Mouse (Mus musculus) cerebellum, adult 9-10 months (tissue): ENCODE results near the gene Prkcb.
A peak's percentile ranks its signal among the peaks of the same experiment; 100 is the strongest.

ENCODE experiments used
- DNase-seq: peaks from one replicate; pipeline ENCODE4 v3.0.0; 2022

Prkcb gene

GRCm38 (mm10) chr7:122622125-122622774 is 333.7 kb downstream of the Prkcb start:
- DNase-seq, result peak; percentile 65

- DNase-seq, result no peak
Measured at GRCm38 (mm10) chr7:122623753-122624152, 335.2 kb downstream of the Prkcb start.

GRCm38 (mm10) chr7:122628050-122628449 is 339.5 kb downstream of the Prkcb start:
- DNase-seq, result no peak

DNA sequence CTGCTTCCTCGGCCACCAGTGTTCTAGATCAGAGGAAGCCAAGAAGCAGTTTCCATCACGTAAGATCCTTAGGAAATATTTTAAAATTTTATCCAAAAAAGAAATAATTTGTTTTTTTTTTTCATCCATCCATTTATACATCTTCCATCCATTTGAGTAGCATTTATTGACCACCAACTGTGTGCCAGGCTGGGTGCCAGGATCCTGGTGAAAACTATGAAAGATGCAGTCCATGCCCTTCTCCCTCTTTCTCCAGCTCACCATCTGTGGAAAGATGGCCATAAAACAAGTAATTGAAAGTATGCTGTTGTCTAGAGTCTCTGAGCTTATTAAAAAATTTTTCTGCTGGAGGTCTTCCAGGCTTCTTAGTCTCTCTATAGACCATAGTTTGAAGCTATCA is 341.8 kb downstream of the Prkcb start:
- DNase-seq, result peak; percentile 72

DNA sequence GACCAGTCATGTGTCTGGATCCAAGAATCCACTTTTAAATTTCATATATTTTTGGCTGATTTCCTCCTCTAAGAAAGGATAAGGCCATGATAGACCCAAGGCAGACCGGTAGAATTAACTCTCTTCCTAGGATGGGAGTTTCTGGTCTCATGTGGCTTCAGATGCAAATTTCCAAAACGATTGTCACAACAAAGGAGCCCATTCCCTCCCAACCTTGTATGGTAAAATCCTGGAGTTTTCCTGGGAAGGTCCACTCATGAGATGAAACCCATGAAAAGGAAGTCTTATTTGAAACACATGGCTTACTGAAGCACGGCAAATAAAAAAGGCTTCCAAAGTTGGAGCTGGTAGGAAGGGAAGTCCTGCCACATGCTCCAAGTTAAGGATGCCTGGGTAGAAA is 342.6 kb downstream of the Prkcb start:
- DNase-seq, result no peak

DNA sequence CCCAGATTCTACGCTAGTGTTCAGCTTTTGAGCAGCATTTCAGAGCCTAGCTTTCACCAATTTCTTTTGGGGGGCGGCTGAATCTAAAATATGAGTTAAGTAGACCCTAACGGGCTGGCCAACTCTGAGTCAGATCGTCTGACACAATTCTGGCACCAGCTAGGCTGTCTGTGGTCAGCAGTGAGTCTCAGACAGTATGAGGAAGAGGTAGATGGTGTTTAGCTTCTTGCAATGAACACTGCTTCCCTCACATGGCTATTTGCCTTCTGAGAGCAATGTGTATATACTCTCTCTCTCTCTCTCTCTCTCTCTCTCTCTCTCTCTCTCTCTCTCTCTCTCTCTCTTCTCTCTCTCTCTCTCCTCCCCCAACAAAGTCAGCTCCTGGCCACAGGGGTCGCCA is 344.4 kb downstream of the Prkcb start:
- no peak for DNase-seq

DNA sequence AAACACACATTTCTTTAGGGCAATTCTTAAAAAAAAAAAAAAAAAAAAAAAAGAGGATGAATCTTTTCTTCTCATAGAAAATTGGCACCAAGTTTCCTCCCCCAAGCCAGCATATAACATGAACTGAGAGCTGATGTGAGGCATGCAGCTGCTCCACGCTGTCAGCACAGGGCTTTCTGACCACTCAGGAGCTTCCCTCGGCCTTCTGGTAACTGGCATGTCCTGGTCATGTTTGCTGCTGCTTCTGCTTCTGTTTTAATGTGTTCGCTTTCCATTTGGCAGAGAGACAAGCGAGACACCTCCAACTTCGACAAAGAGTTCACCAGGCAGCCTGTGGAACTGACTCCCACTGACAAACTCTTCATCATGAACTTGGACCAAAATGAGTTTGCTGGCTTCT is 344.9 kb downstream of the Prkcb start:
- DNase-seq, result no peak

- DNase-seq, result no peak
Measured at GRCm38 (mm10) chr7:122643676-122644075, 355.1 kb downstream of the Prkcb start.

- no peak for DNase-seq
Measured at GRCm38 (mm10) chr7:122649306-122649705, 360.8 kb downstream of the Prkcb start.

DNA sequence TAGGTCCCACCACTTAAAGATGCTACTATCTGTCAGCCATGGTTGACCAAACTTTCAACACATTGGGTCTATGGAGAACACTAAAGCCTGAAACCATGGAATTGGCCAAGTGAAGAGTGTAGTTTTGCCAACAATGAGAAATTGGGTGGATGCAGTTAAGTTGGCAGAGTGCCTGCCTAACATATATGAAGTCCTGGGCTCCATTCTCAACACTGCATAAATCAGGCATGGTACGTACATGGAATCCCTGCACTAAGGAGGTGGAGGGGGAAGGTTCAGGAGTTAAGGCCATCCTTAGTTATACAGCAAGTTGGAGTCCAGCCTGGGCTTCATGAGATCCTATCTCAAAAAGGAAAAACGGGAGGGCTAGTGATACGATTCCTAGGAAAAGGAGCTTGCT is 364.0 kb downstream of the Prkcb start:
- no peak for DNase-seq

GRCm38 (mm10) chr7:122656671-122657070 is 368.1 kb downstream of the Prkcb start:
- no peak for DNase-seq

DNA sequence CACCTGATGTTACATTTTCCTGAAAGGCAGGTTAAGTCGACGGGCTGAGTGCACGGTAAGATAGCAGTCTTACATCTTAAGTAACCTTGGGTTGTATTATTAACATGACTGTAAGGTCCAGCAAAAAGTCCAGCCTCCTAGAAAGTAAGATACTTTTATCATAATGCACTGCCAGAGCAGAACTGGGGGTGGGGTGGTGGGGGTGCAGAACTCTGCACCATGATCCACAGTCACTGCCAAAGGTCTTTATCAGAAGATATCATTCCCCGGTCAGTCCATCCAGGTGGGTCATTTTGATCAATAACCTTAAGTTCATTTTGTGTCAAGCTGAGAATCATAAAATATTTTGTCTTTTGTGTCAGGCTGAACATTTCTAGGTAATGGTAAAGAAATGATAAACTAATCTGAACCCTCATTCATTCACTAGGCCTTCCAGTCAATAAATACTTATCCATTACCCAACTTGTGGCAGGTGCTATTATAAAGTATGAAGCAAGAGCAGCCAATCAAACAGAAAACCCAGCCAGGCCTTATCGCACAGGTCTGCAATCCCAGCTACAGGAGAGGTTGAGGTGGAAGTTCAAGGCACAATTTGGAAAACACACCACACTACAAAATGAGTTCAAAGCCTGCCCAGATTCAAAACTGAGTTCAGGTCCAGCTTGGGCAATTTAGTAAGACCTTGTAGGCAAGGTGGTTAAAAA is 369.0 kb downstream of the Prkcb start:
- DNase-seq, result no peak

DNA sequence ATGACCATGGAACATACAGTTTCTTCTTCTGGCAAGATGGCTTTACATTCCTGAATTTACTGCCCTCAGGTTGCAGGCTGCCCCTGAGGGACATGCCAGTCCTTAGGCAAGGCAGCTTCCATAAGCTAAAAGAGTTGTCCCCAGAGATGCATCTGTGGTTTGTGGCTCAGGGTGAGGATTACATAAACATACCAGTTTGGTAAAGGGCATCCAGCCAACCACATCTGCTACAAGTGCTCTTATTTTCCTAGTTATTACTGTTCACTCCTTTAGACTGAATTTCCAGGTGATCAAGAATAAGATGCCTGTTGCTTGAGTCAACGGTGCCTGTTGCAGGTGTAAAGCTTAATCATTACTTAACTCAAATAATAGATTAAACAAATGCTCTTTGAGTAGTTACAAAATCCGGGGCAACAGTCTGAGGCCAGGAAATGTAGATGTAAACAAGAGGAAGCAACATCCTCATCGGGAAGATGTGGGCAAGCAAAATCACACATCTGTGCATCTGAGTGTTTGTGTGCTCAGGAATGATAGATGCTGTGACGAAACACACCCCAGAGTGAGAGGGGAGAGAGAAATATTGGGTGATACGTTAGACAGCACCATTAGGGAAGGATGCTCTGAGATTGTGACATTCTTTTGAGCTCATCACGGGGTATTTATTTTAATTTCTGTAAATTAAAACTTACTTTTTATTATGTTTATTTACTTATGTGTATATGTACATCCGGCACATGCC is 376.9 kb downstream of the Prkcb start:
- DNase-seq, result no peak

GRCm38 (mm10) chr7:122667903-122668302 is 379.4 kb downstream of the Prkcb start:
- DNase-seq, result peak; percentile 48

DNA sequence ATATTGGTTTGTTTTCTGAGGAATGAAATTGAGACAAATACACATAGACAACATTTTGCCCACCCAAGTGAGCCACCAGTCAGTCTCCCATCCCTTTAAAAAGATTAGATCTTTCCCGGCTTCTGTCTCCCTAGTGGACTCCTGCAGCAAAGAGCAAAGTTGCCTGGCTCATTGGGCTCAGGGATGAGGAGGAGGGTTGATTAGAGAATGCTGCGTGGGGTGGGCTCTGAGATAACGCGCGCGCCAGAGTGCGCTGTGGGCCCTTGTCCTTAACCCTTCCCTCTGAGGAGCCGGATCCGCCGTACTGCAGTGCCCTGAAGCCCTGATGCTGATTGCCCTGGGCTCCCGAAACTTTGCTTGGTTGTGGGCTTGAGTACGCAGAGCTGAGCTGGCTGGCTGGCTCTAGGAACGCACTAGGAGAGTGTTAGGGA is 381.9 kb downstream of the Prkcb start, which contains the start of gene Cacng3:
Gene Cacng3, plus strand, starts transcription at position 51 of the 431 bp plus-strand sequence.
- no peak for DNase-seq

DNA sequence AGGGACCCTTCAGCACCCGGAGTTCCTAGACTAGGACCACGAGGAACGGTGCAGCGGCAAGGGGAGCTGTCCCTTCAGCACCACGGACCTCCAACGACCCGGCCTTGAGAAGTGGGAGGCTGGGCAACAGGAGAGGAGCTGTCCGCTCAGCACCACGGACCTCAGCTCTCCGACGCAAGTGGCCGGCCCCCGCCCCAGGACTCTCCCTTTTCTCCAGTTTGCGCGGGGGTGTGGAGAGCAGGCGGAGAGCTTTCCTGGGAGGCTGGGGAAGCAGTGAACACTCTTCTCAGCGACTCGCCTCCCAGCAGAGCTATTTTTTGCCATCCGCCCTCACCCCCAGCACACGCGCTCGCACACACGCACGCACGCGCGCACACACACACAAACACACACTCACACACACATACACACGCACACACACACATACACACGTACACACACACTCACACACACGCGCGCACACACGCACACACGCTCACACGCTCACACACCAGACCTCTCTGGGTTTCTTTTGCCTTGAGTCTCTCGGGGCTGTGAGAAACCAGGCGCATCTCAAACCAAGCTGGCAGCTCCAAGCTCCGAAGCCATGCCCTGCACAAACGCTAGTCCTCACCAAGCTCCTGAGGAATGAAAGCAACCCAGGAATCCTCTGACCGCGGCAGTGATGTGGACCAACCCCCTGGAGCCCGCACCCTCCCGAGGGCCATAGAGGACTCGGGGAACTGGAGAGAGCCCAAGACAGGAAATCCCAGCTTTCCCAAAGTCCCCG is 382.5 kb downstream of the Prkcb start:
- DNase-seq, result peak; percentile 13

DNA sequence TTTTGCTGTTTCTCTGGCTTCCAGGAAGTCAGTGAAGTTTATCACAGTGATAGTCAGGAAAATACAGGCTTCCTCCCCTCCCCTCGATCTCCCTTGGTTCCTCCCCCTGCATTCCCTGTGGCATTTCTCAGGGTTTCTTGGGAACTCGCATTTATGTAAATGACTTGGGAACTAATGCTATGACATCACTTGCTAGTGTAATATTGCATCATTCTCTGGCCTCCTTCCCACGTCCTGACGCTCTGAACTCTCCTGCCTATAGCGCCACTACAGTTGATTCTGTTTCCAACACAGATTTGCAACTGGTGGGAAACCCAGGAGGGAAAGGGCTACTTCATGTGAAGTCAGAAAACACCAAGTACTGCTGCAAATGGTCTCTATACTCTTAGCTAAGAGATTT is 384.4 kb downstream of the Prkcb start:
- DNase-seq, result no peak

GRCm38 (mm10) chr7:122675207-122675606 is 386.7 kb downstream of the Prkcb start:
- DNase-seq, result no peak
